Mouse (Mus musculus): ENCODE data around the gene Rock2.

Gene Rock2

DNA sequence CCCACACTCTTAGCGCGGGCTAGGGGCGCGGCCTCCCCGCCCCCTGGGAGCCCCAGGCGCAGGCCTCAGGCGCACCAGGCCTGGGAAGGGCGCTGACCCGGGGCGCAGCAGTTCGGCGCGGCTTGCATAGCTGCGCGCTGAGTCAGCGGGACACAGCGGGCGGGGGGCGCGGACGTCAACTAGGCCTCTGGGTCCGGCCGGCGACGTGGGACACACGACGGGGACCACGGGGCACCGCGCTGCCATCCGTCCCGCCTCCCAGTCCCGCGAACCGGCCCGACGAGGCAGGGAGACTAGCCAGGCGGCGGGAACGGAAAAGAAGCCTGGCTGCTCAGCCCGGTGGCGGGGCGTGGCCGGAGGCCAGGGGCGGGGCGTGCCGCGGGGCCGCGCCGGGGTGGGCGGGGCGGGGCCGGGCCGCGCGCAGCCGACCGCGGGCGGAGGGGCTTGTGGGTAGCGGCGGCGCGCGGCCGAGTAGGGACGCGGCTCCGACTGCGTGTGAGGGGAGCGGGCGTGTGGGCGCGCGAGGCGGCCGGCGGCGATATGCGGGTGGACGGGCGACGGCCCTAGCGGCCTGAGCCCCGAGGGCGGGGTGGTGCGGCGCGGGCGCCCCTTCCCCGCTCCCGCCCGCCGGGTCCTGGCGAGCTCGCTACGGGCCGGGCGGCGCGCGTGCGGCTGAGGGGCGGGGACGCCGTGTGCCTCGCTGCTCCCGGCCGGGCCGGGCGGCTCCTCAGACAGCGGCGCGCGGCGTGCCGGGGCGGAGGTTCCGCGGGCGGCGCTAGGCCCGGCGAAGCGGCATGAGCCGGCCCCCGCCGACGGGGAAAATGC, at the start of gene Rock2:
Rock2 (plus strand) TSS at position 500 of the 825 bp plus-strand sequence.
- DNase-seq (ENCODE audit: low read depth, low spot score) = peak; percentile 91

GRCm38 (mm10) chr12:16847204-16847792, 47.4 kb upstream of the Rock2 start:
- no peak for DNase-seq (ENCODE audit: low read depth, low spot score)

- DNase-seq (ENCODE audit: low read depth, low spot score) = no peak
These were observed 46.2 kb upstream of the Rock2 start for GRCm38 (mm10) chr12:16848501-16848900.

DNA sequence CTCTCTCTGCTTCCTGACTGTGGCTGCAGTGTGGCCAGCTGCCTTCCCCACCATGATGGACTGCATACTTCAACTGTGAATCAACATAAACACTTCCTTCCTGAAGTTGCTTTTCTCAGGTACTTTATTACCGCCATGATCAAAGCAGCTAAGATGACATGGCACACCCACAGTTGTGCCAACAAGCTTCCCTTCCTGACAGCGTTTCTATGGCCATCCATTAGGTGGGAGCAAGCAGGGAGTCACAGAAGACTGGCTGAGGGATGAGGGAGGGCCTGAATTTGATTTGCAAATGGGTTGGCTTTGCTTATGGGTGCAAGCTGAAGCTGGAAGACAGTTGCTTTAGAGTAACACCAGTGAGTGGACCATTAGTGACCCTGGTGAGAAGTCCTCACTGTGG, 44.9 kb upstream of the Rock2 start:
- no peak for DNase-seq (ENCODE audit: low read depth, low spot score)

GRCm38 (mm10) chr12:16850431-16851375, 44.0 kb upstream of the Rock2 start:
- no peak for DNase-seq (ENCODE audit: low read depth, low spot score)

DNA sequence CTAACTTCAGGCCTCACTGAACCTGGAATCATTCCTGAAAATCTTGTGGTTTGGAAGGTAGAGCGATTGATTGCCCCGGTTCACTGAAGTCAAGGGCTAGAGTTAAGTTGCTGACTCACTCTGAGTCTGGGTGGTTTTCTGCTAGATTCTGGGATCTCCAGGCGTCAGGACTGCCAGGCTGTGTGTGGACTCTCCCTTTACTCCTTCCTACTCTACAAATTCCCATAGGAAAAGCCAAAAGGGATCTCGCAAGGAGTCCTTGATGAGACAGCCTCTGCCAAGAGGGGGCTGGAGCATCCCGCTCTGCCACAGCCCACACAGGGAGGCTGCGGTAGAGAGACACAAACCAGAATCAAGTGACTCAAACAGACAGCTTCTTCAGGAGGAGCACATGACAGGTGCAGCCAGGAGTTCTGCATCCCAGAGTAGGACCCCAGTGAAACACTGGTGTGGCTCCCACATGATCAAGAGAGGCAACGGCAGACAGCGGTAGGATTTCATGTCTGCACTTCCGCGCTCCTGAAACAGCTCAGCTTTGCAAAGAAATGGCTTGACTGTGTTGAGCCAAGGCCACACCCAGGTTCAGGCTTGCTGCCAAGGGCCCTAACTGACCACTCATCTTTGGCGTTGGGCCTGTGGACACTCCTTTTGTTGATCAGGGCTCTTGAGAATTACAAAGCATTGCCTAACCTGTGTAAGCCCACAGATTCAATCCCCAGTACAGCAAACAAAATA, 41.1 kb upstream of the Rock2 start:
- DNase-seq (ENCODE audit: low read depth, low spot score) = no peak

DNA sequence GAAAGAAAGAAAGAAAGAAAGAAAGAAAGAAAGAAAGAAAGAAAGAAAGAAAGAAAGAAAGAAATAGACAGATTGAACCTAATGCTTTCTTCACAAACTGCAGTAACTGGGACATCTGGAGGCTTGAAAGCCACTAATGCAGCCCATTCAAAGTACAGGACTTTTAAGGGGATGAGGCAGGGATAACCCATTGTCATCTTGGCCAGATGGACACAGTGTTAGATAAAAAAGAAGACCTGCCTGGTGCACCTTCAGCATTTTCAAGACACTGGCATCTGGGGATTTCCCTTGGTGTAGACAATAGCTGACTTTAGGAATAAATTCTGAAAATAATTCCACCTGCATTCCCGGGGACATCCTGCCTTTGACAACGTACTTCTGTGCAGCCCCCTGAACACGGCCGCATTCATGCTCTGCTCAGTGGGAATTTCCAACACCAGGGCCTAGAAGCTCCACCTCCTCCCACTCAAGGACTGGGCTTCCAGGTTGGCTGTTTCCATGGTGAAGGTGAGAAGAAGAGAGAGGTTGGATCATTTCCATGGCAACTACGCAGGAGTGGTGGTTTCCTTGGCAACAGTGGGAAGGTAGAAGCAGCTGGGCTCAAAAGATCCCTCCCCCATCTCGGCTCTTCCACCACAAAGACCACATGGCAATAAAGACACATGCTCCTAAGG, 38.9 kb upstream of the Rock2 start:
- no peak for DNase-seq (ENCODE audit: low read depth, low spot score)

DNA sequence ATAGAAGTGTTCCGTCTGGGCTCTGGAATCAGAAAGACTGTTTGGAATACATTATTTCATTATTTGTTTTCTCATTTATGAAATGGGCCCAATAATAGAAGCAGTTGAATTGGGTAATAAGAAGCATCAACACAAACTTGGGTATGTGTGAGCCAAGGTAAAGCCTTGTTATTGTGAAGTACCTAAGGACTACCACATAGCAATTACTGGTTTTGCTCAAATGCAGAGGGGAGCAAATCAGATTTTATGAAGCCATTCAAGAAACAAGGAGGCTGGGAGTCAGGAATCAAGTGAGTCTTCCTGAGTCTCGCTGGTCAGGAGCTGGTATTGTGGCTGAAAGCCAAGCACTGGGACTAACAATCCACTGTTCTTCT, 38.4 kb upstream of the Rock2 start:
- DNase-seq (ENCODE audit: low read depth, low spot score) = no peak

DNA sequence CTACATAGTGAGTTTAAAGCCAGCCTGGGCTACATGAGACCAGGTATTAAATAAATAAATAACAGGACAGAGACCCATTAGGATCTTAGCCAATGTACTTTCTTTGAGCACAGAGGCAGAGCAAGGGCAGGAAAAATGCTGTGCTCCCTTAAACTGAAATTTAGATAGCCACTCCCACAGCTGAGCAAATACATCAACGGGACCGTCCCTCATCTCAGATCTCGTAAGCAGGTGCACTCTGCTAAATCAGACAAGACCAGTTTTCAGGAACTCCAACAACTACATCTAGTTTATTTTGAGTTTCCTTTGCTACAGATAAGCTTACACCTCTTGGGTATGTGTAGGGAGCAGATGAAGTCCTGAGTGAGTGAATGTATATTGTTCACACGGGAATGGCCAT, 36.6 kb upstream of the Rock2 start:
- peak; percentile 87 for DNase-seq (ENCODE audit: low read depth, low spot score)

DNA sequence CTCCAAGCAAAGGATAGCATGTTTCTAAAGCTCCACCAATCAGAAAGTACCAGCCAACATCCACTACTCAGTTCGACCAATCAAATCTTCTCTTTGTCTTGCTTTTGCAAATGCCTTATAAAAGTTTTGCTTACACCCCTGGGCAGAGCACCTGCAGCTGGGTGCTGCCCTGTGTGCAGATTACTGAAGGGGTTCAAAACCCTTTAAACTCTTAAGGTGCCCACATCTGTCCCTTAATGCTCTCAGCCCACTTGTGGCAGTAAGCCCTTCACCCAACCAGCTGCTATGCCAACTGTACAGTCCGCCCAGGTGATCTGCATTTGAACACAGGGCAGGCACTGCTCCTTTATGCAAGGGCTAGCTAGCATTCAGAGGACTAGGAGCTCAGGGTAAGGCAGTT, 34.9 kb upstream of the Rock2 start:
- DNase-seq (ENCODE audit: low read depth, low spot score) = peak; percentile 79

- no peak for DNase-seq (ENCODE audit: low read depth, low spot score)
These were observed 34.2 kb upstream of the Rock2 start for GRCm38 (mm10) chr12:16860533-16860932.

DNA sequence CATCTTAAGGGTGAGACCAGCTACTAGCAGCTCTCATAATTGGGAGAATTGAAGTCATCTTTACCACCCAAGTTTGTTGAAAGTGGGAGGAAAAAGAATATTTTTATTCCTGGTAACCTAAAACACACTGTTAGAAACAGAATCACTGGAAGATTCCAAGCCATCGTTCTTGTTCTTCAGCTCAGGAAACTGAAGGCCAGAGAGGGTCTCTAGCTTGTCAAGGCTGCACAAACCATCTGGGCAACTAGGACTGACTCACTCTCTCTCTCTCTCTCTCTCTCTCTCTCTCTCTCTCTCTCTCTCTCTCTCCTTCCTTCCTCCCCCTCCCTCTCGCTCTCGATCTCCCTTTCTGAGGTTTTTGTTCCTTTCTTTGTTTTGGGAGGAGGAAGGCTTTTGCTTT, 33.7 kb upstream of the Rock2 start:
- DNase-seq (ENCODE audit: low read depth, low spot score) = no peak

DNA sequence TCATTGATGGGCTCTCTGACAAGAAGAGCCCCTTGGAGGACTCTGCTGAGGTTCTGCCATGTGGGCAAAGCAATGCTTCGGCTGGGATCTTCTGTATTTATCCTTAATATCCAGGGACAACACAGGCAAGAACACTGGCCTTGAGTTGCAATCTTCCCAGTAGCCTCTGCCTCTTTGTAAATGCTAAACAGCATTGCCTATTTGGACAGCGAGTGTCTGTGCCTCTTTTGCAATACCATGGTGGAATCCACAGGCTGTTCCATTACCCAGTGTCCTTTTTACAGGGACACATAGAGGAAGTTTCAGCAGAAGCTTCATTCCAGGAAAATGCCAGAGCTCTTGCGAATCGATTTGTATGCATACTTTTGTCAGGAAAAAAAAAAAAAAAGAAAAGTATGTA, 30.2 kb upstream of the Rock2 start:
- DNase-seq (ENCODE audit: low read depth, low spot score) = no peak

- DNase-seq (ENCODE audit: low read depth, low spot score) = no peak
These were observed 28.8 kb upstream of the Rock2 start for GRCm38 (mm10) chr12:16865871-16866270.

DNA sequence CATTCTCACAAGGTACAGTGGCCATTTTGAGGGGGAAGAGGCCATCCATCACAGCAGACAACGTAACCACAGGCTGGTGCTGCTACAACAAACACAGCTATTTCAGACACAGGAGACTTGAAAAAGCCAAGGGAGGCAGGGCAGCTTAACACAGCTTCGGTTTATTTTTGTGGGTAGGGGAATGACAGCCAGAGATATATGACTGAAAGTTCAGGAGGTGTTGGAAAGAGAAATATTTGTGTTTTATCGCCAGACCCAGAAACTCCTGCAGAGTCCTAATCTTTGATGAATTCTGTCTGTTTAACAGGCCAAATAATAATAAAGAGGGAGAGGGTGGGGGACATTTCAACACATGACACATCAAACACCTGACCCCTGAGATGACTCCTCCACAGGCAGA, 28.2 kb upstream of the Rock2 start:
- DNase-seq (ENCODE audit: low read depth, low spot score) = no peak

DNA sequence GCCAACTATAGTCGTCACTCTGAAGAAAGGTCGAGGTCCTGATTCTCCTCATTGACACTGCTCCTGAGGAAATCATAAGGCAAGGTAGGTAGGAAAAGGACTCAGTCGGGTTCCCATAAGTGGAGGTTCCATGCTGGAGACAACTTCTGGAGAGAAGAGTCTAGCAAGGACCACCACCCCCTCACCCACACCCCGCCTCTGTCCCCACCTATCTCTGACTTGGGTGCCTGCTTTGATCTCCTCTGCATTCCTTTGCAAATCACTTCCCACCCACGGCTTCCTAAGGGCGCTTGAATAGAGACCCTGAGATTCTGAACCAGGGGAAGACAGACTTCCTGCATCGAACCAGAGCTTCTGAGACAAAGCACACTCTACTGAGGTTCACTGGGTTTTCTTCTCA, 27.4 kb upstream of the Rock2 start:
- no peak for DNase-seq (ENCODE audit: low read depth, low spot score)

GRCm38 (mm10) chr12:16868618-16869017, 26.1 kb upstream of the Rock2 start:
- DNase-seq (ENCODE audit: low read depth, low spot score) = no peak

GRCm38 (mm10) chr12:16869091-16869778, 25.5 kb upstream of the Rock2 start:
- no peak for DNase-seq (ENCODE audit: low read depth, low spot score)

DNA sequence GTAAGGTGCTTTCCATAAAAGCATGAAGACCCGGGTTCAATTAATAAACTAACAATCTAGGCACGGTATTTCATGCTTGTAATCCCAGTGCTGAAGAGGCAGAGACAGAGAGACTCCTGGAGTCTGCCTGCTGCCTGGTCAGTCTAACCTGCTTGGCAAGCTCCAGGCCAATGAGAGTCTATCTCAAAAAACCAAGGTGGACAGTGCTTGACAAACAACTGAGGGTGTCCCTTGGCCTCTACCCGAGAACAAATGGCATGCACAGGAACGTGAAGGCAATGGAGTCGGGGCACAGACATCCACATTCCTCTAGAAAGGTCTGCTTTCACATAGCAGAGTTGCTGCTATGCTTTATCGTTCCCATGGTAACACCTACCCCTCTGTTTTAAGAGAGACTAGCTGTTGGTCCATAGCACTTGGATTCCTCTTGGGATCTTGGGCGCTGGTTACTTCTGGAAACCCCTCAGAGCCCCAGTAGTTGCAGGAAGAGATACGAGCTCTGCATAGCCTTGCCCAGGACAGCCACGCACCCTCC, 24.8 kb upstream of the Rock2 start:
- no peak for DNase-seq (ENCODE audit: low read depth, low spot score)

DNA sequence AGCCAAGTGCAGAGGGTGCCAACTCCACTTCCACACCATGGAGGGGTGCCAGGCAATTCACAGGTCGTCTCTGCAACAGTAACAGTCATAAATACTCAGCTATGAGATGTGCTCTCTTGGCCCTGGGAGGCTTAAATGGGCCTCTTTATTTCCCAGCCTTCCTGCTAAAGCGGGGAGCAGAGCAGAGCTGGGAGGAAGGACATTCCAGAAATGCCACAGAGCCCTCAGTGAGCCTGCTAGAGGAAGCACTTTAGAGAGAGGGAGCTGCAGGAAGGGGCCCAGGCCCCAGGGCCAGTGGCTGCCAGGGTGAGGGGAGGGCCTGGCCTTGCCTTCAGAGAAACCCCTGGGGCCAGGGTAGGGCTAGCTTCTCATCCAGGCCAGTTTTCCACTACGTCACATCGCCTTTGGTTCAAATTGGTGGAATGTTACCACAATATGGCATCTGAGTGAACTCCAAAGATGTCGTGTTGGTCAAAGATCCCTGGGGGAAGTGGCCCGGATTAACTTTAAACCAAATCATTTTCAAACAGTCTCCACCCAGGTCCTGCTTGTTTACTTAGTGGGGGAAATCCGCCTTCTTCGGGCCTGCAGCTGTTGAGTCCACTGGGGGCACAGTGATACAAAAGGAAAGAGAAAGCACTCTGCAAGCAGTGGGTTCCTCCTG, 24.2 kb upstream of the Rock2 start:
- peak; percentile 89 for DNase-seq (ENCODE audit: low read depth, low spot score)

Measured in A20 (cell line).